22 mouse cellular contexts compared by ENCODE assay signal in the genomic region with DNA sequence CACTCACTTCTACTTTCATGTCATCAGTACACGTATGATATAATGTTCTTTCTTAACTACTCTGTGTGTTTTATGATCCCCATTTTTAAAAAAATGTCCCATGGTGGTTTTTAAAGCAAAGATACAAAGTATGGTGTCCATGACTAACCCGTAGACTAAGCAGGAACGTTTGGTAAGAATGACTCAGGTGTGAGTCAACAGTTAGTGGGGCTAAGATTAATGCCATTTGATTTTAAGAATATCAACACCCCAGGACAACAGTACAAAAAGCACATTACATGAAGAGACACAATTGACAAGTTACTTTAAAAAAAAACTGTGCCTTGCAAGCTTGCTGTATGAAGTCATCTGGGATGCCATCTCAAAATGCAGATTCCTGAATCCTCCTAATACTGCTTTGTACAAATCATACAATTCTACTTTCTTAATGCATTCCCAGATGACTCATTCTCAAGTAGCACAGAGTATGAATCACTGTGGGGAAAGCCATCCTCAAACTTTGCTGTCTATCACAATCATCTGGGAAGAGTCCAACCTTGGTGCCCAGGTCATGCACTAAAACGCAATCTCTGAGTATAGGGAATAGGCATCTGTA.
DNase-seq lines count a peak whose midpoint lies in the region; ATAC-seq and TF ChIP-seq lines count a peak whose summit lies in the region.
"Had no signal": no experiment of that assay in that cellular context is flagged by ENCODE, and none has a peak within 500 bp of the region (broad histone marks: within the 10 kb centered on the region; RNA-seq: fewer than 3 reads in every experiment).

No protein-coding gene starts in this region.

- 82% methylated on average over 4 of the region's 4 CpGs for WGBS in neural tube, embryonic 15.5 days

- no peaks in the 10 kb centered on the region for H3K27me3 ChIP-seq in neural tube, embryonic 15.5 days (replicated peaks)
- H3K27me3 ChIP-seq: embryonic facial prominence, embryonic 12.5 days; forebrain, embryonic 13.5 days; heart, embryonic 13.5 days had no signal

- peak; percentile 57 for ATAC-seq in frontal cortex, adult (ENCODE audit: low TSS enrichment)
- ATAC-seq in neural tube, embryonic 15.5 days (ENCODE audit: low FRiP score), result no peak
- ATAC-seq: forebrain, embryonic 13.5 days; forebrain, postnatal 0 days; hindbrain, embryonic 16.5 days; inflammation-experienced regulatory T-cells, adult 6 months; intestine, postnatal 0 days had no signal

- no peaks in the 10 kb centered on the region for H3K36me3 ChIP-seq in neural tube, embryonic 15.5 days
- H3K36me3 ChIP-seq: embryonic facial prominence, embryonic 12.5 days; heart, embryonic 13.5 days had no signal

- TF ChIP-seq POLR2A in embryonic fibroblast, embryonic 13.5 days (IDR thresholded peaks at IDR 0.05; ENCODE audit: low read depth, low read length), result no peak

- no peak overlapping the region for H3K4me2 ChIP-seq in neural tube, embryonic 15.5 days
- H3K4me2 ChIP-seq: embryonic facial prominence, embryonic 12.5 days; forebrain, embryonic 13.5 days; heart, embryonic 13.5 days had no signal

- no peak for TF ChIP-seq CTCF in embryonic fibroblast, embryonic 13.5 days (IDR thresholded peaks at IDR 0.05; ENCODE audit: borderline replicate concordance, insufficient read depth, low read length)

- H3K4me3 ChIP-seq in embryonic fibroblast, embryonic 13.5 days (ENCODE audit: insufficient read depth, low read length), result no peak overlapping the region
- no peak overlapping the region for H3K4me3 ChIP-seq in neural tube, embryonic 15.5 days (replicated peaks)
- H3K4me3 ChIP-seq: embryonic facial prominence, embryonic 12.5 days; forebrain, embryonic 13.5 days; heart, embryonic 13.5 days had no signal

- H3K27ac ChIP-seq in embryonic fibroblast, embryonic 13.5 days (ENCODE audit: insufficient read depth, low read length), result peak overlapping the region; percentile 27; the same call in 1 of the 2 replicates
- H3K27ac ChIP-seq in neural tube, embryonic 15.5 days (replicated peaks), result no peak overlapping the region
- H3K27ac ChIP-seq: embryonic facial prominence, embryonic 12.5 days; forebrain, embryonic 13.5 days; heart, embryonic 13.5 days had no signal

- peaks cover 3% of the 10 kb centered on the region; the same call in 1 of the 2 replicates for H3K4me1 ChIP-seq in embryonic fibroblast, embryonic 13.5 days (ENCODE audit: control insufficient read depth, insufficient read depth, low read length)
- no peaks in the 10 kb centered on the region for H3K4me1 ChIP-seq in neural tube, embryonic 15.5 days
- H3K4me1 ChIP-seq: embryonic facial prominence, embryonic 12.5 days; forebrain, embryonic 13.5 days; heart, embryonic 13.5 days had no signal

- H3K9ac ChIP-seq in neural tube, embryonic 15.5 days (replicated peaks), result no peak overlapping the region
- H3K9ac ChIP-seq: embryonic facial prominence, embryonic 12.5 days; forebrain, embryonic 13.5 days; forebrain, postnatal 0 days; heart, embryonic 13.5 days had no signal

- no peak for DNase-seq in frontal cortex, postnatal 14 days (ENCODE audit: low spot score in 2 of 2)
- DNase-seq in NIH3T3 (ENCODE audit: low read depth), result peak; percentile 59
- DNase-seq in urinary bladder, adult 2 months (ENCODE audit: low spot score), result no peak
- DNase-seq in spleen, adult 18-20 months, result no peak
- DNase-seq: adrenal gland, postnatal 36 days; B cell, adult 2 months; cerebellum, adult 11 months; cerebellum, adult 9-10 months; cerebellum, postnatal 25 days; forebrain, postnatal 0 days; gastrocnemius, postnatal 36 days; heart, adult 11 months; heart, postnatal 36 days had no signal

- H3K9me3 ChIP-seq in neural tube, embryonic 15.5 days (replicated peaks), result no peaks in the 10 kb centered on the region
- H3K9me3 ChIP-seq: embryonic facial prominence, embryonic 12.5 days; forebrain, embryonic 13.5 days; heart, embryonic 13.5 days had no signal
